Mouse (Mus musculus) neural tube, embryonic 15.5 days (tissue): Measurements from ENCODE around the gene Plxna2. TPM values are rescaled to one million over a fixed set of nuclear protein-coding genes. Genes with fewer than 3 reads are reported as not detected.

Experiments used
- ATAC-seq: fragments of 200-750 bp; cut with Nextera tagmentation; 2 replicates; pipeline ENCODE4 v1.8.0; 2017; ENCODE audit warnings: mild to moderate bottlenecking, moderate TSS enrichment, moderate library complexity; ENCODE audit not compliant: low FRiP score
- H3K27ac ChIP-seq: fragments of 300-500 bp; sonication (generic); replicated peaks from 2 replicates; pipeline ENCODE4 v1.5.1; 2015; ENCODE audit warnings: mild to moderate bottlenecking, inconsistent platforms
- H3K27me3 ChIP-seq: fragments of 300-500 bp; sonication (generic); replicated peaks from 2 replicates; pipeline ENCODE4 v1.6.1; 2015; ENCODE audit warnings: inconsistent platforms
- H3K36me3 ChIP-seq: fragments of 300-500 bp; sonication (generic); 2 replicates; pipeline ENCODE4 v1.6.1; 2015; ENCODE audit warnings: inconsistent platforms
- H3K4me1 ChIP-seq: fragments of 300-500 bp; sonication (generic); 2 replicates; pipeline ENCODE4 v1.6.1; 2015; ENCODE audit warnings: inconsistent platforms
- H3K4me2 ChIP-seq: fragments of 300-500 bp; sonication (generic); 2 replicates; pipeline ENCODE4 v1.6.1; 2015; ENCODE audit warnings: inconsistent platforms, mild to moderate bottlenecking, moderate library complexity
- H3K4me3 ChIP-seq: fragments of 300-500 bp; sonication (generic); replicated peaks from 2 replicates; pipeline ENCODE4 v1.5.1; 2015; ENCODE audit warnings: mild to moderate bottlenecking, inconsistent platforms
- H3K9ac ChIP-seq: fragments of 300-500 bp; sonication (generic); replicated peaks from 2 replicates; pipeline ENCODE4 v1.6.1; 2015; ENCODE audit warnings: mild to moderate bottlenecking, inconsistent platforms
- H3K9me3 ChIP-seq: fragments of 300-500 bp; sonication (generic); replicated peaks from 2 replicates; pipeline ENCODE4 v1.6.1; 2016; ENCODE audit warnings: inconsistent platforms
- WGBS: fragments of 180-500 bp; shearing (Covaris S2); methylation state at CpG from one replicate; pipeline ENCODE4 v1.1.7; 2015; ENCODE audit warnings: mixed read lengths; 5-methylcytosine and 5-hydroxymethylcytosine counted together
- polyA plus RNA-seq: library from polyadenylated mRNA; unstranded; fragments of >200 nt; fragmentation: Nextera tagmentation; extraction: Ambion mirVana; gene quantifications from 2 replicates; pipeline ENCODE4 v1.2.1, GENCODE M21; 2015

Plxna2 gene
- polyA plus RNA-seq, 1 experiment from 2014 or later = 42.4 TPM

DNA sequence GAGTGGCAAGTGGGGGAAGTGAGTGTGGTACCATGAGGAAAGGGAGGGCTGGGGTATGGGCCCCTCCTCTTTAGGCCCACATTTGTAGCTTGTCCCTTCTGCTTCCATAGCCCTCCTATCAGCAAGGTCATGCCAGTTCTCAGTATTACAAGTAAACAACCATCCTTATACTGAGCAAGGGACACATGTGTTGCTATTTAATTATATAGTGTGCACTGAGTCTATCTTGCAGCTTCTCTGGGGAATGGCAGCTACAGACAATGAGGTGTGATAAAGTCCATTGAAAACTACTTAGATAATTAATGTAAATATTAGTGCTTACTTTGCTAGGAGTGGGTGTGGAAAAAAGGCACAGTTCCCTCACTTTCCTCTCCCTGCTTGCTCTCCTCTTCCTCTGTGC lies 75.0 kb downstream of the Plxna2 start:
- 0 out of 2 replicates have a peak, but pooled peaks cover 2% of the 10 kb centered on the region for H3K36me3 ChIP-seq
- no peak for ATAC-seq
- H3K4me1 ChIP-seq = peaks cover 44% of the 10 kb centered on the region
- no peaks in the 10 kb centered on the region for H3K9me3 ChIP-seq
- no peaks in the 10 kb centered on the region for H3K27me3 ChIP-seq
- no peak overlapping the region for H3K4me2 ChIP-seq
- no peak overlapping the region for H3K27ac ChIP-seq
- H3K4me3 ChIP-seq = no peak overlapping the region
- no peak overlapping the region for H3K9ac ChIP-seq

GRCm38 (mm10) chr1:194693488-194693887 lies 75.5 kb downstream of the Plxna2 start:
- no peak overlapping the region for H3K4me2 ChIP-seq
- 93% methylated on average over 2 of the region's 2 CpGs for WGBS
- peaks cover 47% of the 10 kb centered on the region for H3K4me1 ChIP-seq
- no peaks in the 10 kb centered on the region for H3K9me3 ChIP-seq
- H3K36me3 ChIP-seq = 0 out of 2 replicates have a peak, but pooled peaks cover 2% of the 10 kb centered on the region
- ATAC-seq = no peak
- no peaks in the 10 kb centered on the region for H3K27me3 ChIP-seq
- no peak overlapping the region for H3K4me3 ChIP-seq
- H3K27ac ChIP-seq = no peak overlapping the region
- H3K9ac ChIP-seq = no peak overlapping the region

GRCm38 (mm10) chr1:194694805-194695204 lies 76.8 kb downstream of the Plxna2 start:
- ATAC-seq = no peak
- no peak overlapping the region; the same call in 1 of the 2 replicates for H3K27ac ChIP-seq
- no peaks in the 10 kb centered on the region for H3K9me3 ChIP-seq
- whole genome bisulfite sequencing = 90% methylated on average over 2 of the region's 2 CpGs
- H3K27me3 ChIP-seq = no peaks in the 10 kb centered on the region
- H3K4me3 ChIP-seq = no peak overlapping the region
- H3K36me3 ChIP-seq = 0 out of 2 replicates have a peak, but pooled peaks cover 6% of the 10 kb centered on the region
- H3K4me2 ChIP-seq = no peak overlapping the region
- H3K9ac ChIP-seq = no peak overlapping the region
- peaks cover 48% of the 10 kb centered on the region for H3K4me1 ChIP-seq

GRCm38 (mm10) chr1:194697439-194697838 lies 79.4 kb downstream of the Plxna2 start:
- Histone ChIP-seq H3K9me3 (no peaks in the 10 kb centered on the region), H3K36me3 (0 out of 2 replicates have a peak, but pooled peaks cover 4% of the 10 kb centered on the region), H3K27ac (peak overlapping the region; percentile 23; the same call in 1 of the 2 replicates), H3K27me3 (no peaks in the 10 kb centered on the region), H3K4me3 (no peak overlapping the region), H3K4me2 (no peak overlapping the region), H3K4me1 (peaks cover 55% of the 10 kb centered on the region), H3K9ac (no peak overlapping the region)
- WGBS = 75% methylated on average over 2 of the region's 2 CpGs
- no peak for ATAC-seq

DNA sequence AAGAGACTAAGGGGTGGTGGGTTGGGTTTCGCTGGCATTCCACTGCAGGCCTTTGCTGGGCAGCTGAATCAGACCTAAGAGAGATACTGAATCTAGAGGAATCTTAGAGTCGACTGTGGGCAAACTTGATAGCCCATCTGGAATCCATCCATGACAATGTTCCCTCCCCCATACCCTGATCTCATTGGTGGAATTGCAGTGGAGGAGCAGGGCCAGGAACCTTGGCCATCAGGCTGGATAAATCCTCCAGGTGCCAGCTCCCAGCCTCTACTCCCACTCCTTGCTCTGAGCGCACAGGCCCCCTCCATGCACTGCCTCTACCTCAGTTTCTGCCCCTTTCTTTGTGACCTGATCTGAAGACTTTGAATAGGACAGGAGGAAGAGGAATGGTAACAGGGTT lies 81.3 kb downstream of the Plxna2 start:
- Histone ChIP-seq H3K4me3 (no peak overlapping the region), H3K36me3 (0 out of 2 replicates have a peak, but pooled peaks cover 4% of the 10 kb centered on the region), H3K4me2 (no peak overlapping the region), H3K9ac (no peak overlapping the region), H3K9me3 (no peaks in the 10 kb centered on the region), H3K4me1 (peaks cover 56% of the 10 kb centered on the region), H3K27ac (no peak overlapping the region), H3K27me3 (no peaks in the 10 kb centered on the region)
- no peak for ATAC-seq
- 77% methylated on average over 3 of the region's 3 CpGs for WGBS

DNA sequence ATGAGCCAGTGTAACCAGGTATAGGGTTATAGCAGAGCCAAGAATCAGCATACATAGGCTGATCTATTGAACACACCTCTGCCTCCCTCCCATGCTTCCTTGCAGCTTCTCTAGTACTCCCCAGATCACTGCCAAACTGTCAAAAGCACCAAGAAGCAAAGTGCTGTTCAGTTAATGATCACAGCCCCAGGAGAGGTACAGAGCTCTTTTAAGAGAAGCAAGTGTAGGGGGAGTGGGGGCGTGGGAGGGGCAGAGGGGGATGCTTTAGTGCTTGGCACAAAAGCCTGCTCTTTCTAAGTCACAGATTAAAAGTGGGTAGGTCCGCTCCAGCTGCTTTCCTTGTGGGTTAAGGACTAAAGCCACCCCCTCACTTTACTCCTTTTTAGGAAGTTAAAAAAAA lies 85.2 kb downstream of the Plxna2 start:
- H3K9ac ChIP-seq = no peak overlapping the region
- 26% methylated on average over 2 of the region's 2 CpGs for WGBS
- no peak for ATAC-seq

GRCm38 (mm10) chr1:194704171-194704855 lies 86.3 kb downstream of the Plxna2 start:
- Histone ChIP-seq H3K9me3 (no peaks in the 10 kb centered on the region), H3K36me3 (0 out of 2 replicates have a peak, but pooled peaks cover 3% of the 10 kb centered on the region), H3K4me1 (peaks cover 40% of the 10 kb centered on the region), H3K4me3 (no peak overlapping the region), H3K4me2 (no peak overlapping the region), H3K9ac (no peak overlapping the region), H3K27ac (no peak overlapping the region), H3K27me3 (no peaks in the 10 kb centered on the region)
- 81% methylated on average over 1 of the region's 1 CpGs for WGBS
- ATAC-seq = no peak; the same call in 1 of the 2 replicates

More for the DNA sequence above, 85.2 kb downstream of the Plxna2 start:
- 0 out of 2 replicates have a peak, but pooled peaks cover 4% of the 10 kb centered on the region for H3K36me3 ChIP-seq
- H3K4me3 ChIP-seq = no peak overlapping the region
- H3K4me1 ChIP-seq = peaks cover 41% of the 10 kb centered on the region
- H3K4me2 ChIP-seq = no peak overlapping the region
- no peaks in the 10 kb centered on the region for H3K9me3 ChIP-seq
- no peaks in the 10 kb centered on the region for H3K27me3 ChIP-seq
- H3K27ac ChIP-seq = no peak overlapping the region

GRCm38 (mm10) chr1:194706566-194706965 lies 88.5 kb downstream of the Plxna2 start:
- WGBS = 69% methylated on average over 2 of the region's 2 CpGs
- Histone ChIP-seq H3K4me1 (peaks cover 26% of the 10 kb centered on the region), H3K27me3 (no peaks in the 10 kb centered on the region), H3K4me3 (no peak overlapping the region), H3K9me3 (no peaks in the 10 kb centered on the region), H3K36me3 (no peaks in the 10 kb centered on the region), H3K9ac (no peak overlapping the region), H3K27ac (0 out of 2 replicates have a peak overlapping the region, but pooled peaks have one; percentile 41), H3K4me2 (no peak overlapping the region)
- no peak for ATAC-seq

DNA sequence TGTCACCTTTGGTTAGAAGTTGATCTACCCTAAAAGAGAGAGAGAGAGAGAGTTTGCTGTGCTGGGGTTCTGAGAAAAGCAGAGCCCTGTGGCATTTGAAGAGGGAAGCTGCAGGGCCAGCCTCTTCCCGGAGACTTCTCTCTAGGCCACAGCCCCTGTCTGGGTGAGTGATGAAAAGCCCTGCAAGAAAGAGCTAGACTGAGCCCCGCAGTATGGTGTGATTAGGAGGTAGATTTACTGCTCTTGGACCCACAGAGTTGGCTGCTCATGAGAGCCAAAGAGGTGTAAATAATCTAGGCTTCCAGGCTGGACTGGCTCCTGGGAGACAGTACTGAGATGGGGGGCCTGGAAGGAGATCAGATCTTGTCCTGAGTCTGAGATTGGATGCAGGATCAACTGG lies 94.4 kb downstream of the Plxna2 start:
- Histone ChIP-seq H3K9ac (no peak overlapping the region), H3K4me3 (no peak overlapping the region), H3K9me3 (no peaks in the 10 kb centered on the region), H3K27me3 (no peaks in the 10 kb centered on the region), H3K27ac (peak overlapping the region; percentile 48; the same call in 1 of the 2 replicates), H3K4me2 (no peak overlapping the region), H3K4me1 (peaks cover 34% of the 10 kb centered on the region), H3K36me3 (peaks cover 5% of the 10 kb centered on the region; the same call in 1 of the 2 replicates)
- ATAC-seq = peak; percentile 68; the same call in 1 of the 2 replicates
- WGBS = 0% methylated on average over 2 of the region's 2 CpGs

DNA sequence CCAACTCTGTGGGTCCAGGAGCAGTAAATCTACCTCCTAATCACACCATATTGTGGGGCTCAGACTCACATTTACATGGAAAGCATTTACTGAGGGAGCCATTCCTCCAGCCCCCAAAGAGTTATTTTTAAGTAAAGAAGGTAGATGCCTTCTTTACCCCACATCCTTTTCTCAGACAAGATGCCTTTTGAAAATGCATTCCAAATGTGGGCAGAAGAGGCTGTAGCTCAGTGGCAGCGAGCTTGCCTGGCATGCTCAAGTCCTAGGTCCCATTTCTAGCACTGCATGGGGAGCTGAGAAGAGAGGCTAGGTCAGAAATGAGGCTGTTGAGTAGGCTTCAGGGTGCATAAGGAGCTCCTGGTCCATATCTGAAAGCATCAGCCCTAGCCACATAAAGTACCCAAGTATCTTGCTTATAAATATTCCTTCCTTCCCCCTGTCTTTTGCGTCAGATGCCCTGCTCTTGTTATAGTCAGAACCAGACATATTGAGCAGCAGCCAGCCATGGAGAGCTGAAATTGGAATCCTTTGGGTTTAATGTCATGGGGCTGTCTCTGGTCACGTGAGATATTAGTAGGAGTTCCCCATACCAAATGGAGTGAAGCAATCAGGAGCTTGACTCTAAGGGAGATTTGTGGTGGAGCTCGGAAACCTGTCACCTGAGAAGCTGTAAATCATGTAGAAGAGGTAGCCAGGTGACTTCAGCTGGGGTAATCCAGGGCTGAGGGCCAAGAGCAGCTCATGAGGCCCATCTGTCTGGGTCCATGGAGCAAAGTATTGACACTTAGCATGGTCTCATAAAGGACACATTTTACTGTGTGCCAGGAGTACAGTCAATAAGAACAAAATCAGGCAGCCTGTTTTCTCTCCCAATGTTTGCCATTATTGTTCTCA lies 96.4 kb downstream of the Plxna2 start:
- no peak overlapping the region for H3K4me3 ChIP-seq
- H3K4me2 ChIP-seq = no peak overlapping the region
- peaks cover 46% of the 10 kb centered on the region for H3K4me1 ChIP-seq
- H3K36me3 ChIP-seq = peaks cover 5% of the 10 kb centered on the region; the same call in 1 of the 2 replicates
- no peaks in the 10 kb centered on the region for H3K9me3 ChIP-seq
- peak overlapping the region; percentile 28; the same call in 1 of the 2 replicates for H3K27ac ChIP-seq
- no peak overlapping the region for H3K9ac ChIP-seq
- ATAC-seq = no peak
- no peaks in the 10 kb centered on the region for H3K27me3 ChIP-seq
- WGBS = 62% methylated on average over 4 of the region's 4 CpGs

GRCm38 (mm10) chr1:194717451-194717874 lies 99.4 kb downstream of the Plxna2 start:
- Histone ChIP-seq H3K4me2 (no peak overlapping the region), H3K4me3 (no peak overlapping the region), H3K36me3 (peaks cover 2% of the 10 kb centered on the region; the same call in 1 of the 2 replicates), H3K4me1 (peaks cover 68% of the 10 kb centered on the region), H3K9ac (no peak overlapping the region), H3K9me3 (no peaks in the 10 kb centered on the region), H3K27me3 (no peaks in the 10 kb centered on the region), H3K27ac (peak overlapping the region; percentile 56)
- WGBS = 34% methylated on average over 1 of the region's 1 CpGs
- ATAC-seq = peak; percentile 43; the same call in 1 of the 2 replicates
